ENCODE assay signal across 17 mouse cellular contexts in the genomic region with DNA sequence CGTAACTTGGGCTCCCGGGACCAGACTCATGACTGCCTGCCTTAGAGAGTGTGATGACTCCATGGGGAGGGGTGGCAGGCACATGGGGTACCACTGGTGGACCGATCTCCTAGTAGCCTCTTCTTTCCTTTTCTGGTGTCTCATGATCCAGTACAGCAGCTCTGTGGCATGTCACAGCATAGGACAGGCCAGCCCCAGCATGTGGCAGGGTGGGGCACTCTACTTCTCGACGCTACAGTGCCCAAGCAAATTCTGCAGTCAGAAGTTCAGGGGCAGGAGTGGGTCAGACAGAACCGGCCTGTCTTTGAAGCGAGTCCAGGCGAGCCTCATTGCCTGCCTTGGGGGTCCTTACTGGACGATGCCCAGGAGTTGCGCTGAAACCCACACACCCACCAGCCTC. TPM values are rescaled to one million over a fixed set of nuclear protein-coding genes. Genes with fewer than 3 reads are reported as not detected.
A peak's percentile ranks its signal among the peaks of the same experiment; 100 is the strongest.
DNase-seq lines count a peak whose midpoint lies in the region; ATAC-seq and TF ChIP-seq lines count a peak whose summit lies in the region.
"Had no signal": no experiment of that assay in that cellular context is flagged by ENCODE, and none has a peak within 500 bp of the region (broad histone marks: within the 10 kb centered on the region; RNA-seq: fewer than 3 reads in every experiment).

No protein-coding gene starts in this region.

- TF ChIP-seq POLR2A in kidney, adult 2 months (IDR thresholded peaks at IDR 0.05; ENCODE audit: low read depth, low read length) = no peak

- H3K9ac ChIP-seq in embryonic facial prominence, embryonic 12.5 days = 0 out of 2 replicates have a peak overlapping the region, but pooled peaks have one; percentile 1
- no peak overlapping the region for H3K9ac ChIP-seq in liver, embryonic 11.5 days (ENCODE audit: low read depth, low read length)
- no peak overlapping the region for H3K9ac ChIP-seq in stomach, embryonic 16.5 days (ENCODE audit: low read length)
- H3K9ac ChIP-seq: heart, embryonic 12.5 days; limb, embryonic 12.5 days; midbrain, embryonic 15.5 days; stomach, embryonic 15.5 days had no signal

- H3K4me2 ChIP-seq in embryonic facial prominence, embryonic 12.5 days (replicated peaks) = no peak overlapping the region
- H3K4me2 ChIP-seq in liver, embryonic 11.5 days = peak overlapping the region; percentile 5; the same call in 1 of the 2 replicates
- peak overlapping the region; percentile 3; the same call in 1 of the 2 replicates for H3K4me2 ChIP-seq in stomach, embryonic 16.5 days (ENCODE audit: low read depth, low read length)
- H3K4me2 ChIP-seq: heart, embryonic 12.5 days; limb, embryonic 12.5 days; midbrain, embryonic 15.5 days; stomach, embryonic 15.5 days had no signal

- intact Hi-C loops in gastrocnemius, postnatal 36 days (cut with DNase I) = no loop called here

- no peak overlapping the region for H3K4me3 ChIP-seq in kidney, adult 2 months (ENCODE audit: insufficient read depth, low read depth, low read length)
- H3K4me3 ChIP-seq in embryonic facial prominence, embryonic 12.5 days = no peak overlapping the region
- no peak overlapping the region for H3K4me3 ChIP-seq in liver, embryonic 11.5 days (ENCODE audit: low read depth, low read length)
- no peak overlapping the region for H3K4me3 ChIP-seq in stomach, embryonic 16.5 days (replicated peaks; ENCODE audit: low read length)
- H3K4me3 ChIP-seq: heart, embryonic 12.5 days; limb, embryonic 12.5 days; midbrain, embryonic 15.5 days; stomach, embryonic 15.5 days had no signal

- peak; percentile 33 for DNase-seq in kidney, adult 2 months
- no peak for DNase-seq in kidney, postnatal 14 days
- DNase-seq in liver, embryonic 11.5 days (ENCODE audit: low spot score) = no peak
- DNase-seq in gastrocnemius, postnatal 36 days = no peak
- no peak for DNase-seq in ovary, postnatal 36 days (ENCODE audit: low spot score)
- DNase-seq: adrenal gland, postnatal 14 days; cerebellum, adult 11-12 months; spleen, adult 18-20 months; thymus, postnatal 14 days had no signal

- H3K27me3 ChIP-seq in kidney, adult 2 months (replicated peaks; ENCODE audit: control insufficient read depth, insufficient read depth, low read length) = no peaks in the 10 kb centered on the region
- no peaks in the 10 kb centered on the region for H3K27me3 ChIP-seq in embryonic facial prominence, embryonic 12.5 days
- no peaks in the 10 kb centered on the region; the same call in 1 of the 2 replicates for H3K27me3 ChIP-seq in liver, embryonic 11.5 days (replicated peaks; ENCODE audit: control insufficient read depth, insufficient read depth, low read length)
- no peaks in the 10 kb centered on the region for H3K27me3 ChIP-seq in stomach, embryonic 16.5 days (ENCODE audit: control insufficient read depth, insufficient read depth, low read length)
- H3K27me3 ChIP-seq: limb, embryonic 12.5 days; midbrain, embryonic 15.5 days; Patski; stomach, embryonic 15.5 days had no signal

- no peak for TF ChIP-seq CTCF in kidney, adult 2 months (conservative IDR thresholded peaks at IDR 0.05; ENCODE audit: insufficient read depth, insufficient read length, low read depth, low read length)

- H3K27ac ChIP-seq in kidney, adult 2 months (ENCODE audit: insufficient read depth, low read depth, low read length) = peak overlapping the region; percentile 32
- no peak overlapping the region for H3K27ac ChIP-seq in embryonic facial prominence, embryonic 12.5 days
- H3K27ac ChIP-seq in liver, embryonic 11.5 days (ENCODE audit: low read depth, low read length) = no peak overlapping the region; the same call in 1 of the 2 replicates
- H3K27ac ChIP-seq in stomach, embryonic 16.5 days (ENCODE audit: low read length) = peak overlapping the region; percentile 6; the same call in 1 of the 2 replicates
- H3K27ac ChIP-seq: limb, embryonic 12.5 days; midbrain, embryonic 15.5 days; stomach, embryonic 15.5 days had no signal

- H3K9me3 ChIP-seq in embryonic facial prominence, embryonic 12.5 days = no peaks in the 10 kb centered on the region
- no peaks in the 10 kb centered on the region for H3K9me3 ChIP-seq in liver, embryonic 11.5 days (ENCODE audit: control insufficient read depth, low read length)
- no peaks in the 10 kb centered on the region for H3K9me3 ChIP-seq in stomach, embryonic 16.5 days (replicated peaks; ENCODE audit: control insufficient read depth, low read length)
- H3K9me3 ChIP-seq: heart, embryonic 12.5 days; limb, embryonic 12.5 days; midbrain, embryonic 15.5 days; stomach, embryonic 15.5 days had no signal

- 0 out of 2 replicates have a peak, but pooled peaks have one; percentile 5 for ATAC-seq in embryonic facial prominence, embryonic 12.5 days (ENCODE audit: insufficient number of reproducible peaks, insufficient read depth, low FRiP score, low TSS enrichment)
- ATAC-seq in liver, embryonic 11.5 days (replicated peaks; ENCODE audit: low FRiP score) = no peak
- ATAC-seq in stomach, embryonic 16.5 days (ENCODE audit: insufficient read depth, low FRiP score) = no peak; the same call in 1 of the 2 replicates
- ATAC-seq: activated CD4-positive, CD25-positive, alpha-beta regulatory T cell, adult 4 months; midbrain, embryonic 15.5 days; Patski had no signal

- H3K4me1 ChIP-seq in kidney, adult 2 months (ENCODE audit: control insufficient read depth, insufficient read depth, low read length) = peaks cover 48% of the 10 kb centered on the region
- peaks cover 28% of the 10 kb centered on the region for H3K4me1 ChIP-seq in embryonic facial prominence, embryonic 12.5 days
- peaks cover 28% of the 10 kb centered on the region for H3K4me1 ChIP-seq in liver, embryonic 11.5 days (replicated peaks; ENCODE audit: control insufficient read depth, insufficient read depth, low read length)
- H3K4me1 ChIP-seq in stomach, embryonic 16.5 days (ENCODE audit: control insufficient read depth, insufficient read depth, low read length) = no peaks in the 10 kb centered on the region

- WGBS in kidney, adult 2 months = 51% methylated on average over 10 of the region's 10 CpGs
- WGBS in embryonic facial prominence, embryonic 12.5 days = 77% methylated on average over 10 of the region's 10 CpGs
- 74% methylated on average over 10 of the region's 10 CpGs for WGBS in liver, embryonic 11.5 days
- WGBS in stomach, embryonic 16.5 days = 67% methylated on average over 10 of the region's 10 CpGs

- no peaks in the 10 kb centered on the region for H3K36me3 ChIP-seq in kidney, adult 2 months (ENCODE audit: control insufficient read depth, insufficient read depth, low read length)
- no peaks in the 10 kb centered on the region; the same call in 1 of the 2 replicates for H3K36me3 ChIP-seq in embryonic facial prominence, embryonic 12.5 days
- H3K36me3 ChIP-seq in liver, embryonic 11.5 days (ENCODE audit: control insufficient read depth, insufficient read depth, low read length) = no peaks in the 10 kb centered on the region
- no peaks in the 10 kb centered on the region for H3K36me3 ChIP-seq in stomach, embryonic 16.5 days (ENCODE audit: control insufficient read depth, insufficient read depth, low read length)
- H3K36me3 ChIP-seq: heart, embryonic 12.5 days; limb, embryonic 12.5 days; midbrain, embryonic 15.5 days; stomach, embryonic 15.5 days had no signal

RNA-seq across cellular contexts. Expression of a gene that starts 13.4 kb away (rescaled TPM):
- polyA plus RNA-seq in kidney, adult 2 months (2012; rRNA removed) = 26.5 and 27.6 TPM in 2 replicates
- polyA plus RNA-seq in embryonic facial prominence, embryonic 12.5 days (2016; fragmentation: Nextera tagmentation; extraction: Ambion mirVana) = 8.3 and 9.0 TPM in 2 replicates
- polyA plus RNA-seq in liver, embryonic 11.5 days (2014; fragmentation: Nextera tagmentation; extraction: Ambion mirVana) = 2.4 and 2.6 TPM in 2 replicates
- 8.9 and 9.5 TPM in 2 replicates for polyA plus RNA-seq in stomach, embryonic 16.5 days (2015; fragmentation: Nextera tagmentation; extraction: Ambion mirVana)
- total RNA-seq in gastrocnemius, postnatal 36 days (2021) = 1 to 10 TPM; 1.8 to 2.3 TPM

Comparison
In these comparisons a context has a peak if more than half of its experiments do, and no peak if none do; other contexts are left out.
1. H3K27ac ChIP-seq: peak in kidney, adult 2 months (single experiment) and stomach, embryonic 16.5 days (single experiment); none in embryonic facial prominence, embryonic 12.5 days (single experiment) and liver, embryonic 11.5 days (single experiment).